Mouse (Mus musculus): Measurements from ENCODE around the gene Tbx3. TPM values are rescaled to one million over a fixed set of nuclear protein-coding genes. Genes with fewer than 3 reads are reported as not detected.
A peak's percentile ranks its signal among the peaks of the same experiment; 100 is the strongest.

Gene Tbx3
- 1.4 and 1.6 TPM in 2 replicates for polyA plus RNA-seq (2012; rRNA removed)

DNA sequence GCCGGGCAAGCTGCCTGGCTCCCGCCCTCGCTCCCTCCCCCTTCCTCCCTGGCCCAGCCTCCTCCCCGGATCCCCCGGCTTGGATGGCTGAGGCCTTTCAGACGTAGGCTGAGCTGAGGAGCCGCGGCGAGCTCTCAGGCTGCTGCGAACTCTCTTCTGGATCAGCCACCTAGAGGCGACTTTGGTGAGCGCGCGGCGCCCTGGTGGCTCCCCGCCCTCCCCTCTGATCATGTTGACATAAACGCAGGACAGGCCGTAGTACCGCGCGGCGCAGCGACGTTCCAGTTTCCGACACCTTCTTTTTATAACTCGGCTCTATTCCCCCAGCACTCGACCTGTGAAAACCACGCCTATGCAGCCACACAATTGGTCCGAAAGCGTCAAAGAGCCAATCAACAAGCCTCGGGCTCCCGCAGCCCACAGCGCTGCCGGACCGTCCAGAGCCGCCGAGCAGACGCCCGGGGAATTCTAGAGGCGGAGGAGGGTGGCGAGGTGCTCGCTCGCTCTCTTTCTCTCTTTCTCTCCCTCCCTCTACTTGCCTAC is at the start of gene Tbx3:
Tbx3 (plus strand) TSS at position 104 of the 543 bp plus-strand sequence.
- 2% methylated on average over 43 of the region's 43 CpGs for WGBS
- Histone ChIP-seq H3K4me3 (replicated peaks; ENCODE audit: insufficient read depth, low read depth, low read length) (no peak within 1 kb of the TSS), H3K27me3 (ENCODE audit: control insufficient read depth, insufficient read depth, low read length) (peaks cover 10% of the 10 kb centered on the region; the same call in 1 of the 2 replicates), H3K27ac (ENCODE audit: insufficient read depth, low read length) (no peak within 1 kb of the TSS), H3K4me1 (ENCODE audit: control insufficient read depth, insufficient read depth, low read length) (no peaks in the 10 kb centered on the region)
- no peak for TF ChIP-seq POLR2A (IDR thresholded peaks at IDR 0.05; ENCODE audit: borderline replicate concordance, insufficient read depth, low read length)
- TF ChIP-seq CTCF (IDR thresholded peaks at IDR 0.05; ENCODE audit: borderline replicate concordance, insufficient read depth, low read depth, low read length): peak; percentile 25; the same call in 1 of the 2 replicates
- DNase-seq: peak; percentile 29 to 34

DNA sequence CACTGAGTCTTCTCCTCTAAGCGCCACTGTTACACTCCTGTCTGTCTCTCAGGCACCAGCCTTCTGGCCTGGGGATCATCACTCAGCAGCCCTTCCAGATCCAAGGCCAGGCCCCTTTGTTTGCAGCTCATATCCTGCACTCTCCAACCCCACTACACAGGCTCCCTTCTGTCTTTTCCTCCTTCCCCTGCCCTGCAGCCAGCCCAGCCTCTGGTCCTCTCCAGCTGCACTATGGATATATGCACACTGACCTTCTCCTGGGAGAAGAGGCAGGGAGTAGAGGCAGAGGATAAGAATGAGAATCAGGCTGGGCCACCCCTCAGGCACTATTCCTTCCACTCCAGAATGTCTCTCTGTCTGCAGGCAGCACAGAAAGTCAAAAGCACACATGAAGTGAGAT is 48.4 kb upstream of the Tbx3 start:
- WGBS: 90% methylated on average over 1 of the region's 1 CpGs
- no peak overlapping the region for H3K4me3 ChIP-seq (replicated peaks; ENCODE audit: insufficient read depth, low read depth, low read length)

GRCm38 (mm10) chr5:119624554-119624953 is 45.9 kb upstream of the Tbx3 start:
- Histone ChIP-seq H3K4me1 (ENCODE audit: control insufficient read depth, insufficient read depth, low read length) (no peaks in the 10 kb centered on the region), H3K27ac (ENCODE audit: insufficient read depth, low read length) (no peak overlapping the region), H3K4me3 (replicated peaks; ENCODE audit: insufficient read depth, low read depth, low read length) (no peak overlapping the region), H3K27me3 (ENCODE audit: control insufficient read depth, insufficient read depth, low read length) (peaks cover 3% of the 10 kb centered on the region; the same call in 1 of the 2 replicates)
- DNase-seq: no peak
- TF ChIP-seq POLR2A (IDR thresholded peaks at IDR 0.05; ENCODE audit: borderline replicate concordance, insufficient read depth, low read length) (no peak), CTCF (IDR thresholded peaks at IDR 0.05; ENCODE audit: borderline replicate concordance, insufficient read depth, low read depth, low read length) (no peak)
- WGBS: 55% methylated on average over 1 of the region's 1 CpGs

More for the DNA sequence above, 48.4 kb upstream of the Tbx3 start:
- peaks cover 3% of the 10 kb centered on the region; the same call in 1 of the 2 replicates for H3K27me3 ChIP-seq (ENCODE audit: control insufficient read depth, insufficient read depth, low read length)
- TF ChIP-seq POLR2A (IDR thresholded peaks at IDR 0.05; ENCODE audit: borderline replicate concordance, insufficient read depth, low read length) (no peak), CTCF (IDR thresholded peaks at IDR 0.05; ENCODE audit: borderline replicate concordance, insufficient read depth, low read depth, low read length) (no peak)
- H3K27ac ChIP-seq (ENCODE audit: insufficient read depth, low read length): no peak overlapping the region
- no peak for DNase-seq
- no peaks in the 10 kb centered on the region for H3K4me1 ChIP-seq (ENCODE audit: control insufficient read depth, insufficient read depth, low read length)

DNA sequence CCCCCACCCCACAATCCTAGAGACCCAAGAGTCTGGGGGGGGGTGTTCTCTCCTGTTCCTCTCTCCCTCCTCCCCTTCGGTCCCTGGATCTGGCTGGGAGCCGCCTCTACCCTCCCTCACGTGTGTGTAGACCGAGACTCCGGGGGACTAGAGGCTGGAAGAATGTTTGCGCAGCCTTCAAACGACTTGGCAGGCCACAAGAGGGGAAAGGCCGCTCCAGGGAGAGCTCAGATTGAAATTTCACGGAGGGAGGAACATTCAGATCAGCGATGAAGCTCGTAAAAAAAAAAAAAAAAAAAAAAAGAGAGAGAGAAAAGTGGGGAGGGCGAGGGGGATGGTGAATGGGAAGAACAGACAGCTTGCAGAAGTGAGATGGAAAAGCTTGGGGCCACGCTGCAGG is 44.9 kb upstream of the Tbx3 start:
- WGBS: 7% methylated on average over 13 of the region's 13 CpGs
- H3K27me3 ChIP-seq (ENCODE audit: control insufficient read depth, insufficient read depth, low read length): peaks cover 3% of the 10 kb centered on the region; the same call in 1 of the 2 replicates
- no peak overlapping the region for H3K27ac ChIP-seq (ENCODE audit: insufficient read depth, low read length)
- no peak for DNase-seq
- TF ChIP-seq POLR2A (IDR thresholded peaks at IDR 0.05; ENCODE audit: borderline replicate concordance, insufficient read depth, low read length) (no peak), CTCF (IDR thresholded peaks at IDR 0.05; ENCODE audit: borderline replicate concordance, insufficient read depth, low read depth, low read length) (no peak)
- H3K4me1 ChIP-seq (ENCODE audit: control insufficient read depth, insufficient read depth, low read length): no peaks in the 10 kb centered on the region
- H3K4me3 ChIP-seq (replicated peaks; ENCODE audit: insufficient read depth, low read depth, low read length): no peak overlapping the region

DNA sequence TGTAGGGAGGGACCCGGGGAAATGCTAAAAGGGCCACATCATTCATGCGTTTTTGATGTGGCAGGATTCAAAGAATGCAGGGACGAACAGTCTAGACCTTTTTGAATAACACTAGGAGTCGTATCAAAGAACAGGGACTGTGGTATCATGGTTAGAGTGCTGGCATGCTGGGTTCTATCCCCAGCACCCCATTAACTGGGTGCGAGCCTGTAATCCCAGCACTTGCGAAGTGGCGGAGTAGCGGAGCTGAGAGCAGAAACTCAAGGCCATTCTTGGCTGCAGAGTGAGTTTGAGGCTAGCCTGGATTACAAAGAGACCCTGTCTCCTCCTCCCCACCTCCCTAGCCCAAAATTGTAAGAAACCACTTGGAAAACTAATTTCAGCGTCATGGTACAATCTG is 44.3 kb upstream of the Tbx3 start:
- Histone ChIP-seq H3K4me3 (replicated peaks; ENCODE audit: insufficient read depth, low read depth, low read length) (no peak overlapping the region), H3K4me1 (ENCODE audit: control insufficient read depth, insufficient read depth, low read length) (no peaks in the 10 kb centered on the region), H3K27ac (ENCODE audit: insufficient read depth, low read length) (no peak overlapping the region), H3K27me3 (ENCODE audit: control insufficient read depth, insufficient read depth, low read length) (peaks cover 3% of the 10 kb centered on the region; the same call in 1 of the 2 replicates)
- no peak for DNase-seq
- WGBS: 28% methylated on average over 9 of the region's 9 CpGs
- TF ChIP-seq CTCF (IDR thresholded peaks at IDR 0.05; ENCODE audit: borderline replicate concordance, insufficient read depth, low read depth, low read length) (no peak), POLR2A (IDR thresholded peaks at IDR 0.05; ENCODE audit: borderline replicate concordance, insufficient read depth, low read length) (no peak)

DNA sequence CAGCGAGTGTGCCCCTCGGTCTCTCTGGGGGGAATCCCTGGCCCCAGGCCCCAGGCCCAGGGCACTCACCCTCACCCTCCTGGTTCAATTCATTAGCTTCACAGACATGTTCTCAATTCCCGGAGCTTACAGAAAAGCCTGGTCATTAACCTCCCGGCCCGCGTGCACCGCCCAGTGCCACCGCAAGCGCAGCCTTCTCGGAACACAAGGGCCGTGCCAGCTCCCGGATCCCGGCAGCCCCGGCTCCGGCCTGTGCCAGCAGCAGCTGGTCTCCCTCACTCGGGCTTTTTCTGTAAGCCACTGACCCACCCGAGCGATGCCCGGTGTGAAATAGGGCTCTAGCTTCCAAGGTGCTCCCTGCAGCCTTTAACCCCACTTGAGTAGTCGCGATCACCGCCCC is 43.8 kb upstream of the Tbx3 start:
- Histone ChIP-seq H3K4me3 (replicated peaks; ENCODE audit: insufficient read depth, low read depth, low read length) (no peak overlapping the region), H3K27ac (ENCODE audit: insufficient read depth, low read length) (no peak overlapping the region), H3K4me1 (ENCODE audit: control insufficient read depth, insufficient read depth, low read length) (no peaks in the 10 kb centered on the region), H3K27me3 (ENCODE audit: control insufficient read depth, insufficient read depth, low read length) (peaks cover 3% of the 10 kb centered on the region; the same call in 1 of the 2 replicates)
- TF ChIP-seq CTCF (IDR thresholded peaks at IDR 0.05; ENCODE audit: borderline replicate concordance, insufficient read depth, low read depth, low read length): no peak
- TF ChIP-seq POLR2A (IDR thresholded peaks at IDR 0.05; ENCODE audit: borderline replicate concordance, insufficient read depth, low read length): no peak
- WGBS: 4% methylated on average over 22 of the region's 22 CpGs
- no peak for DNase-seq

DNA sequence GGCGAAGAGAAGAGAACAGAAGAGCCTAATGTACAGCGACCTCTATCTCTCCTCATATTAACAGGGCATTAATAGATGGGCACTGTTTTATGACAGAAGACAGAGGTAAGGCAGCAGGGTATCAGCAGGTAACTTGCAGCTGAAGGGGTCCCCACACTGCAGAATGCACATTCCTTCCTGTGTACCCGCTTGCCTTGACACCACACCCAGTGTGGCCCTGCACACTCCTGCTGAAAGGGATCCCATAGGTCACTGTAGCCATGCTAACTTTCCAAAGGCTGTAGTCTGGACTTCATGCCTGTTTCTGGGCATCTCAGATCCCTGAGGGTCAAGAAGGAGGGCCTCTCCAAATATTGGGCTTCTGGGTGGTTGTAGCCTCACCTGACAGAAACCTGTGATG is 42.4 kb upstream of the Tbx3 start:
- Histone ChIP-seq H3K27me3 (ENCODE audit: control insufficient read depth, insufficient read depth, low read length) (peaks cover 3% of the 10 kb centered on the region; the same call in 1 of the 2 replicates), H3K4me1 (ENCODE audit: control insufficient read depth, insufficient read depth, low read length) (no peaks in the 10 kb centered on the region), H3K4me3 (replicated peaks; ENCODE audit: insufficient read depth, low read depth, low read length) (no peak overlapping the region), H3K27ac (ENCODE audit: insufficient read depth, low read length) (no peak overlapping the region)
- TF ChIP-seq POLR2A (IDR thresholded peaks at IDR 0.05; ENCODE audit: borderline replicate concordance, insufficient read depth, low read length) (no peak), CTCF (IDR thresholded peaks at IDR 0.05; ENCODE audit: borderline replicate concordance, insufficient read depth, low read depth, low read length) (no peak)
- no peak for DNase-seq
- WGBS: 91% methylated on average over 3 of the region's 3 CpGs

DNA sequence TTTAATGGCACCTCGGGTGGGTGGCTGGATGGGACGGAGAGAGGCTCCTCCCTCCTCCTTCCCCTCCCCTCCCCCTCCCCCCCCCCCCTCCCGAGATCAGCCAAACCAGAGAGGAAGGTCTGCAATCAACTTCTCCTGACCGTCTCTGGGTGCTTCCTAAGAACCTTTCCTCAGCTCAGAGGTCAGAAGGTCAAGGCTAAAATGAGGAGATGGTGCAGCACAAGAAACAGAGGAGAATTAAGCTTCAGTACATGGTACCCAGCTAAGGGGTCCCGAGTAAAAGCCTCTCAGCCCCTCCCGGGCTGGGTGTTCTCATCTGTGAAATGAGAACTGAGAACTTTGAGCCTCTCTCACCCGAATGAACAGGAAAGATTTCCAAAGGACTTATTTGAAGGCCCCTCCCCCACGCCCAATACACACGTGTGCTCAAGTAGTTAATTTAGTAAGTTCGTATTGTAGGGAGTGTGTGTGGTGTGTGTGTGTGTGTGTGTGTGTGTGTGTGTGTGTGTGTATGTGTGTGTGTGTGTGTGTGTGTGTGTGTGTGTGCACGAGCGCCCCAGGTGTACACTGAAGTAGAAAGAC is 41.6 kb upstream of the Tbx3 start:
- no peak for DNase-seq
- Histone ChIP-seq H3K27ac (ENCODE audit: insufficient read depth, low read length) (no peak overlapping the region), H3K27me3 (ENCODE audit: control insufficient read depth, insufficient read depth, low read length) (peaks cover 3% of the 10 kb centered on the region; the same call in 1 of the 2 replicates), H3K4me3 (replicated peaks; ENCODE audit: insufficient read depth, low read depth, low read length) (no peak overlapping the region), H3K4me1 (ENCODE audit: control insufficient read depth, insufficient read depth, low read length) (no peaks in the 10 kb centered on the region)
- TF ChIP-seq CTCF (IDR thresholded peaks at IDR 0.05; ENCODE audit: borderline replicate concordance, insufficient read depth, low read depth, low read length): no peak
- 45% methylated on average over 12 of the region's 12 CpGs for WGBS
